Mouse (Mus musculus): ENCODE data around the gene Tstd3. TPM values are rescaled to one million over a fixed set of nuclear protein-coding genes. Genes with fewer than 3 reads are reported as not detected.
A peak's percentile ranks its signal among the peaks of the same experiment; 100 is the strongest.
"Not testable (repeated sequence)": the region's sequence is repeated elsewhere in the genome, so short reads cannot be mapped to it uniquely, and the experiment has no call there.

The Tstd3 gene
- total and polyA plus RNA-seq, 3 experiments, result 7.5 to 16.6 (median 16.5) TPM

DNA sequence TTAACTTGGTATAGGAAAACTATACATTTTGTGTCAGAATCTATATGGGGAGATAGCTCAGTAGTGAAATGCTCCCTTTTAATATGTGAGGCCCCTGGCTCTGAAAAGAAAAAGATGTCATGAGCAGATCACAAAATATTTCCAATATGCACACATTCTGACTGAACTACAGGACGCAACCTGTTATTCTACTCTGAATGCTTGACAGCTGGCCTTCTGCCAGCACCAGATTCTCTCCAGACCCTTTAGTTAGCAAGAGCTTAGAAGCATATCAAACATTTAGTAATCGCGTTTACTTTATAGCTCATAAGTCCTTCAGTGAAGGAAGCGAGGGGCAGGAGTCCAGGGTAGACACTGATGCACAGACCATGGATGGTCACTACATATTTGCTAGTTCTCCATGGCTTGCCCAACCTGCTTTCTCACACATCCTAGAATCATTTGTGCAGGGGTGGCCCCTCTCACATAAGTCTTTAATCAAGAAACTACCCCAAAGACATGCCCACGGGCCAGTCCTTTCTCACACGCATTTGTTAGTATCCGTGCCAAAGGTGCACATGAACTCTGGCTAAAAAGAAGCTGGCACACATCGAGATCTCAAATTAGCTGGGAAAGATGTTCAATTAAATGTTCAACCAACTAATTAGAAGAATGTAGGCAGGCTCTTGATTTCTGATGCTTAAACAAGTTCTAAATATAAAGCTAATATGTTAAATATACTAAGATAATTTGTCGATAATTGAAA is 5.4 kb downstream of the Tstd3 start:
- Histone ChIP-seq H3K36me3 (ENCODE audit: control insufficient read depth, insufficient read depth, low read length) (no peaks in the 10 kb centered on the region), H3K27ac (no peak overlapping the region), H3K79me2 (replicated peaks; ENCODE audit: control insufficient read depth, insufficient read depth, low read length) (no peaks in the 10 kb centered on the region), H3K4me3 (no peak overlapping the region), H3K27me3 (ENCODE audit: control insufficient read depth, insufficient read depth, low read length) (no peaks in the 10 kb centered on the region), H3K9ac (ENCODE audit: low read depth, low read length) (no peak overlapping the region), H3K4me1 (ENCODE audit: control insufficient read depth, insufficient read depth, low read length) (no peaks in the 10 kb centered on the region)
- intact Hi-C loops (cut with DNase I), result no loop called here
- no peak for DNase-seq
- 70% methylated on average over 9 of the region's 9 CpGs for WGBS
- TF ChIP-seq EP300 (IDR thresholded peaks at IDR 0.05; ENCODE audit: insufficient read depth, low read depth, low read length) (no peak), POLR2A (IDR thresholded peaks at IDR 0.05; ENCODE audit: insufficient read depth, low read depth, low read length) (no peak), CTCF (IDR thresholded peaks at IDR 0.05) (no peak)

DNA sequence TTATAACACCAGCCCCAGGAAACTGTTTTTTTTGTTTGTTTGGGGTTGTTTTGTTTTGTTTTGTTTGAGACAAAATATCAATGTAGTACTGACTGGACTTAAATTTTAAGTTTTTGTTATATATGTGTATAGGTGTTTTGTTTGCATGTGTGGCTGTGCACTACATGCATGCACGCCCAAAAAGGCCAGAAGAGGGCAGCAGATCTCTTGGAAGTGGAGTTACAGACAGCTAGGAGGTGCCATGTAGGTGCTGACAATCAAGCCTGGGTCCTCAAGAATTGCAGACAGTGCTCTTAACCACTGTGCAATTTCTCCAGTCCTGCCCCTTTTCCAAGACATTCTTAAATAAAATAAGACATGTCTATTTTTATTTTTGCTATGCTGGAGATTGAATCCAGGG is 8.2 kb downstream of the Tstd3 start:
- 57% methylated on average over 1 of the region's 1 CpGs for WGBS
- intact Hi-C loops (cut with DNase I), result no loop called here

DNA sequence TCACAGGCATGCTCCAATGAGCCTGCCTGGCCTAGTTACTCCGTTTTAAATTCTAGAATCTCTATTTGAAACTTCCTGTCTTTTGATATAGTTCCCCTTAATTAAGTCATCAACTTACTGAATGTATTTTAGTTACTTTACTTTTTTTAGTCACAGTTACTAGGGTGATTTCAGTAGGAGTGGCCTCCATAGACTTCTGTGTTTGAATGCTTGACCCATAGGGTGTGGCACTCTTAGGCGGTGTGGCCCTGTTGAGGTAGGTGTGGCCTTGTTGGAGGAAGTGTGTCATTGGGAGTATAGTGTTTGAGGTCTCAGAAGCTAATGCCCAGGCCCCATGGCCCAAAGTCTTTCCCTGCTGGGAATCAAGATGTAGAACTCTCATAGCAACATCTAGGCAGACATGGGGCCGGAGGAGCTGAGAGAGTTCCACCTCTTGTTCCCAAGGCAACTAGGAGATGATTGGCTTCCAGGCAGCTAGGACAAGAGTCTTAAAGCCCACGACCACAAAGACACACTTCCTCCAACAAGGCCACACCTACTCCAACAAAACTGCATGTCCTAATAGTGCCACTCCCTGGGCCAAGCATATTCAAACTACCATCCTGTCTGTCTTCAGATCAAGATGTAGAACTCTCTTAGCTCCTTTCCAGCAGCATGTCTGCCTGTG is 11.8 kb downstream of the Tstd3 start:
- Histone ChIP-seq H3K36me3 (ENCODE audit: control insufficient read depth, insufficient read depth, low read length) (no peaks in the 10 kb centered on the region), H3K27me3 (ENCODE audit: control insufficient read depth, insufficient read depth, low read length) (no peaks in the 10 kb centered on the region), H3K4me3 (no peak overlapping the region), H3K9ac (ENCODE audit: low read depth, low read length) (no peak overlapping the region), H3K79me2 (replicated peaks; ENCODE audit: control insufficient read depth, insufficient read depth, low read length) (no peaks in the 10 kb centered on the region), H3K27ac (no peak overlapping the region), H3K4me1 (ENCODE audit: control insufficient read depth, insufficient read depth, low read length) (no peaks in the 10 kb centered on the region)
- WGBS, result 56% methylated on average over 4 of the region's 4 CpGs
- DNase-seq, result peak in 1 of 2 experiments; percentile 23
- intact Hi-C loops (cut with DNase I), result no loop called here
- no peak for TF ChIP-seq CTCF (IDR thresholded peaks at IDR 0.05)
- no peak for TF ChIP-seq POLR2A (IDR thresholded peaks at IDR 0.05; ENCODE audit: insufficient read depth, low read depth, low read length)
- TF ChIP-seq EP300 (IDR thresholded peaks at IDR 0.05; ENCODE audit: insufficient read depth, low read depth, low read length), result no peak

More for the DNA sequence above, 8.2 kb downstream of the Tstd3 start:
- Histone ChIP-seq H3K4me3 (no peak overlapping the region), H3K4me1 (ENCODE audit: control insufficient read depth, insufficient read depth, low read length) (no peaks in the 10 kb centered on the region), H3K36me3 (ENCODE audit: control insufficient read depth, insufficient read depth, low read length) (no peaks in the 10 kb centered on the region), H3K79me2 (replicated peaks; ENCODE audit: control insufficient read depth, insufficient read depth, low read length) (no peaks in the 10 kb centered on the region), H3K27ac (no peak overlapping the region), H3K27me3 (ENCODE audit: control insufficient read depth, insufficient read depth, low read length) (no peaks in the 10 kb centered on the region), H3K9ac (ENCODE audit: low read depth, low read length) (no peak overlapping the region)
- DNase-seq, result no peak
- TF ChIP-seq CTCF (IDR thresholded peaks at IDR 0.05), result no peak
- TF ChIP-seq EP300 (IDR thresholded peaks at IDR 0.05; ENCODE audit: insufficient read depth, low read depth, low read length), result no peak
- no peak for TF ChIP-seq POLR2A (IDR thresholded peaks at IDR 0.05; ENCODE audit: insufficient read depth, low read depth, low read length)

DNA sequence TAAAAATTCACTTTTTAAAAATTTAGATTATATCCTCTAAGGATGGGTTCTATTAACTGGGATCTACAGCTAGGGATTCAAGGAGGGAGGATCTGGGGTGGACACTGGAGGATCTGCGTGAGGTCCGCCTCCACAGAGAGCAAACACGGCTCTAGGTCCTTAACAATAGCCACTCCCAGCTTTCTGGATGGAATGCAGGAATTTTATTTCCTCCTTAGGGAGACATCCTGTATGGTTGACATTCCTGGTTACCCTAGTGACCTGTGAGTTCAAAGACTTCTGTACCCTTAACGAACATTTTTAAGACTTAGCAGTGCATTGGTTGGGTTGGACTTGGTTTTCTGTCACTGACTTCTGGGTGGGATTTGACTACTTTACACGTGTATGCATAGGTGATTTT is 21.3 kb downstream of the Tstd3 start:
- H3K4me1 ChIP-seq (ENCODE audit: control insufficient read depth, insufficient read depth, low read length), result no peaks in the 10 kb centered on the region
- no peak for DNase-seq
- H3K79me2 ChIP-seq (replicated peaks; ENCODE audit: control insufficient read depth, insufficient read depth, low read length), result no peaks in the 10 kb centered on the region
- H3K9ac ChIP-seq (ENCODE audit: low read depth, low read length), result no peak overlapping the region
- TF ChIP-seq EP300 (IDR thresholded peaks at IDR 0.05; ENCODE audit: insufficient read depth, low read depth, low read length) (no peak), CTCF (IDR thresholded peaks at IDR 0.05) (no peak), POLR2A (IDR thresholded peaks at IDR 0.05; ENCODE audit: insufficient read depth, low read depth, low read length) (no peak)
- H3K36me3 ChIP-seq (ENCODE audit: control insufficient read depth, insufficient read depth, low read length), result no peaks in the 10 kb centered on the region
- H3K27ac ChIP-seq, result no peak overlapping the region
- no peak overlapping the region for H3K4me3 ChIP-seq
- 69% methylated on average over 5 of the region's 5 CpGs for WGBS
- intact Hi-C loops (cut with DNase I), result loop anchor here (5.0 kb wide), 1 partner anchor 42 kb away; no protein-coding TSS in a partner anchor
- no peaks in the 10 kb centered on the region for H3K27me3 ChIP-seq (ENCODE audit: control insufficient read depth, insufficient read depth, low read length)

DNA sequence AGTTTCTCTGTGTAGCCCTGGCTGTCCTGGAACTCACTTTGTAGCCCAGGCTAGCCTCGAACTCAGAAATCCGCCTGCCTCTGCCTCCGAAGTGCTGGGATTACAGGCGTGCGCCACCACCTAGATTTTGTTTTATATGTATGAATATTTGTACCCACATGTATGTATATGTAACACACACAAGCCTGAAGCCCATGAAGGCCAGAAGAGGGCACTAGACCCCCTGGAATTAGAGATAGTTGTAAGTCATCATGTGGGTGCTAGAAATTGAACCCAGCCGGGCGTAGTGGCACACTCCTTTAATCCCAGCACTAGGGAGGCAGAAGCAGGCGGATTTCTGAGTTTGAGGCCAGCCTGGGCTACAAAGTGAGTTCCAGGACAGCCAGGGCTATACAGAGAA is 22.9 kb downstream of the Tstd3 start:
- H3K9ac ChIP-seq (ENCODE audit: low read depth, low read length); H3K27me3 ChIP-seq (ENCODE audit: control insufficient read depth, insufficient read depth, low read length); DNase-seq; H3K4me3 ChIP-seq; intact Hi-C loops (cut with DNase I); H3K4me1 ChIP-seq (ENCODE audit: control insufficient read depth, insufficient read depth, low read length); H3K27ac ChIP-seq; H3K79me2 ChIP-seq (replicated peaks; ENCODE audit: control insufficient read depth, insufficient read depth, low read length); H3K36me3 ChIP-seq (ENCODE audit: control insufficient read depth, insufficient read depth, low read length): not testable (repeated sequence)
- 97% methylated on average over 8 of the region's 8 CpGs for WGBS
- TF ChIP-seq CTCF (IDR thresholded peaks at IDR 0.05), result peak; percentile 11; the same call in 1 of the 2 replicates

DNA sequence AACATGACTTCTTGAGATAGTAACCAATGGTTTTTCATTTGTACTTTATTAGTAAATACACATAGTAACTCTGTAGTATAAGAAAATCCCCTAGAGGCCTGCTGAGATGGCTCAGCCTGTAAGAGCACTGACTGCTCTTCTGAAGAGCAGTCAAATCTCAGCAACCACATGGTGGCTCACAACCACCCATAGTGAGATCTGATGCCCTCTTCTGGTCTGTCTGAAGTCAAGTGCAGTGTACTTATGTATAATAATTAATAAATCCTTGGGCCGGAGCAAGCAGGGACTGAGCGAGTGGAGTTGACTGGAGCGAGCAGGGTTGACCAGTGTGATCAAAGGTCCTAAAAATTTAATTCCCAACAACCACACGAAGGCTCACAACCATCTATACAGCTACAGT is 27.8 kb downstream of the Tstd3 start:
- Histone ChIP-seq H3K36me3 (ENCODE audit: control insufficient read depth, insufficient read depth, low read length) (no peaks in the 10 kb centered on the region), H3K4me1 (ENCODE audit: control insufficient read depth, insufficient read depth, low read length) (no peaks in the 10 kb centered on the region), H3K4me3 (no peak overlapping the region), H3K9ac (ENCODE audit: low read depth, low read length) (no peak overlapping the region), H3K27me3 (ENCODE audit: control insufficient read depth, insufficient read depth, low read length) (no peaks in the 10 kb centered on the region), H3K79me2 (replicated peaks; ENCODE audit: control insufficient read depth, insufficient read depth, low read length) (no peaks in the 10 kb centered on the region), H3K27ac (no peak overlapping the region)
- intact Hi-C loops (cut with DNase I), result no loop called here
- no peak for DNase-seq
- 87% methylated on average over 4 of the region's 4 CpGs for WGBS
- TF ChIP-seq CTCF (IDR thresholded peaks at IDR 0.05), result peak; percentile 41
- no peak for TF ChIP-seq POLR2A (IDR thresholded peaks at IDR 0.05; ENCODE audit: insufficient read depth, low read depth, low read length)
- no peak for TF ChIP-seq EP300 (IDR thresholded peaks at IDR 0.05; ENCODE audit: insufficient read depth, low read depth, low read length)

Measured in heart, adult 2 months (tissue).